Comparison of ENCODE assay signal across 8 mouse cellular contexts in the genomic region with DNA sequence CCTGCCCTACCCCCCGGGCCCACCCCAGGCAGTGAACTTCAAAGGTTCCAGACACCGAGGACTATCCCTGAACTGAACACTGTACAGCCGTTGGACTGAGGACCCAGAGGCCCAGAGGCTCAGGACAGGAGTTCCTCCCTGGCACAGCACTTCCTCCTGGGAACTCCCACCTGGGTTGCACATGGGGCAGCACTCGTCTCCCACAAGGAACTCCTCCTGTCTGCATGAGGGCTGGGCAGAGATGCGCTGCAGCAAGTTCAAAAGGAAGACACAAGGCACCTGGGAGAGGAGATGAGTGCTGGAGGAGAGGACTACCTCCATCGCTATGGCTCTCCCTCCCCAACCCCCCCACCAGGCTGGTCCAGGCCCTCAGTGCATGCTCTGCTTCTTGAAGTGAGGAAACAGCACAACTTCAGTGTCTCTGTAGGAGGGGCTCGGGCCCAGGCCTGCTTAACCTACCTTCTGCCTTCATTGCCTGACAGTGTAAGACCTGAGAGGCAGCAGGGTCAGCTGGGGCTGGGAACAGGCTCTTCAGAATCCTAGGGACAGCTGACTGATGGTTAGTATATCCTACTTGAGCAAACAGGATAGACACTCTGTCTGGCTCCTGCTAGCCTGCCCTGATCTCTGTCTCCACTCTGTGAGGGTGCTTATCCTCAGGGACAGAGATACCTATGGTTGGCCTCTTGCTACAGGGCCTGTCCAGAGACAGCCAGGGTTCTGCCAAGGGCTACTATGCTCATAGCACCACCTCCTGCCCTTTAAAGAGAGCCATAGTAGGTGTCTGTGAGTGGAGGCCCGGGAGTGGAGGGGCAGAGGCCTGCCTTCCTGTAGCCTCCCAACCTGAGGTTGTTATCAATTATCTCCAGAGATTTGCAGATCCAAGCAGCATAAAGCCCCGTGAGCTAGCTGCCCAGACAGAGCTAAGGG. TPM values are rescaled to one million over a fixed set of nuclear protein-coding genes. Genes with fewer than 3 reads are reported as not detected.
DNase-seq lines count a peak whose midpoint lies in the region; ATAC-seq lines count a peak whose summit lies in the region.
"Had no signal": no experiment of that assay in that cellular context is flagged by ENCODE, and none has a peak within 500 bp of the region (broad histone marks: within the 10 kb centered on the region; RNA-seq: fewer than 3 reads in every experiment).

No protein-coding gene starts in this region.

- peak; percentile 1; the same call in 1 of the 2 replicates for ATAC-seq in lung, embryonic 16.5 days (ENCODE audit: low read depth)
- ATAC-seq in liver, embryonic 11.5 days (replicated peaks; ENCODE audit: low FRiP score) = peak; percentile 37

- DNase-seq in lung, postnatal 25 days (ENCODE audit: low spot score) = no peak
- DNase-seq in liver, embryonic 11.5 days (ENCODE audit: low spot score) = no peak
- peak; percentile 29 for DNase-seq in thymus, postnatal 0 days (ENCODE audit: low spot score)
- DNase-seq in retina, postnatal 1 day = no peak
- no peak for DNase-seq in kidney, postnatal 36 days
- DNase-seq: layer of hippocampus, adult 9-11 months had no signal

- H3K9ac ChIP-seq in lung, embryonic 16.5 days (ENCODE audit: low read length) = peak overlapping the region; percentile 55
- H3K9ac ChIP-seq in liver, embryonic 11.5 days (ENCODE audit: low read depth, low read length) = peak overlapping the region; percentile 72

- H3K27me3 ChIP-seq in lung, embryonic 16.5 days (ENCODE audit: control insufficient read depth, insufficient read depth, low read depth, low read length) = no peaks in the 10 kb centered on the region
- no peaks in the 10 kb centered on the region; the same call in 1 of the 2 replicates for H3K27me3 ChIP-seq in erythroblast, embryonic 14.5 days (ENCODE audit: control insufficient read depth)
- no peaks in the 10 kb centered on the region for H3K27me3 ChIP-seq in liver, embryonic 11.5 days (replicated peaks; ENCODE audit: control insufficient read depth, insufficient read depth, low read length)

- H3K4me2 ChIP-seq in lung, embryonic 16.5 days (ENCODE audit: low read depth, low read length) = peak overlapping the region; percentile 50
- peak overlapping the region; percentile 90 for H3K4me2 ChIP-seq in liver, embryonic 11.5 days

- H3K4me1 ChIP-seq in lung, embryonic 16.5 days (replicated peaks; ENCODE audit: control insufficient read depth, insufficient read depth, low read length) = peaks cover 13% of the 10 kb centered on the region
- peaks cover 75% of the 10 kb centered on the region for H3K4me1 ChIP-seq in erythroblast, embryonic 14.5 days (ENCODE audit: control insufficient read depth)
- H3K4me1 ChIP-seq in liver, embryonic 11.5 days (replicated peaks; ENCODE audit: control insufficient read depth, insufficient read depth, low read length) = peaks cover 47% of the 10 kb centered on the region

- 53% methylated on average over 9 of the region's 9 CpGs for WGBS in lung, embryonic 16.5 days
- 43% methylated on average over 9 of the region's 9 CpGs for WGBS in liver, embryonic 11.5 days

- H3K4me3 ChIP-seq in lung, embryonic 16.5 days (ENCODE audit: low read length) = peak overlapping the region; percentile 32
- H3K4me3 ChIP-seq in erythroblast, embryonic 14.5 days (replicated peaks) = peak overlapping the region; percentile 82
- peak overlapping the region; percentile 58 for H3K4me3 ChIP-seq in liver, embryonic 11.5 days (ENCODE audit: low read depth, low read length)

- H3K27ac ChIP-seq in lung, embryonic 16.5 days (ENCODE audit: low read length) = peak overlapping the region; percentile 56
- H3K27ac ChIP-seq in liver, embryonic 11.5 days (ENCODE audit: low read depth, low read length) = peak overlapping the region; percentile 78

- no peaks in the 10 kb centered on the region for H3K36me3 ChIP-seq in lung, embryonic 16.5 days (ENCODE audit: control insufficient read depth, insufficient read depth, low read length)
- H3K36me3 ChIP-seq in erythroblast, embryonic 14.5 days (ENCODE audit: control insufficient read depth) = peaks cover 59% of the 10 kb centered on the region
- peaks cover 28% of the 10 kb centered on the region; the same call in 1 of the 2 replicates for H3K36me3 ChIP-seq in liver, embryonic 11.5 days (ENCODE audit: control insufficient read depth, insufficient read depth, low read length)

- H3K9me3 ChIP-seq in lung, embryonic 16.5 days (ENCODE audit: control insufficient read depth, low read length) = no peaks in the 10 kb centered on the region
- peaks cover 10% of the 10 kb centered on the region for H3K9me3 ChIP-seq in erythroblast, embryonic 14.5 days (ENCODE audit: control insufficient read depth, low read length)
- H3K9me3 ChIP-seq in liver, embryonic 11.5 days (ENCODE audit: control insufficient read depth, low read length) = no peaks in the 10 kb centered on the region

RNA-seq across cellular contexts. Expression of a gene that starts 1.1 kb away (rescaled TPM):
- 1.7 and 1.9 TPM in 2 replicates for polyA plus RNA-seq in lung, embryonic 16.5 days (2015; fragmentation: Nextera tagmentation; extraction: Ambion mirVana)
- polyA plus RNA-seq in erythroblast, embryonic 14.5 days (2012) = 12.5 and 19.4 TPM in 2 replicates
- 23.1 and 24.4 TPM in 2 replicates for polyA plus RNA-seq in liver, embryonic 11.5 days (2014; fragmentation: Nextera tagmentation; extraction: Ambion mirVana)
- 5.3 and 6.4 TPM in 2 replicates for polyA plus RNA-seq in thymus, postnatal 0 days (2015; fragmentation: Nextera tagmentation; extraction: Ambion mirVana)

RNA-seq across cellular contexts. Expression of a gene that starts 28.3 kb away (rescaled TPM):
- polyA plus RNA-seq in lung, embryonic 16.5 days (2015; fragmentation: Nextera tagmentation; extraction: Ambion mirVana) = 31.4 and 34.6 TPM in 2 replicates
- polyA plus RNA-seq in erythroblast, embryonic 14.5 days (2012) = 0.21 and 0.47 TPM in 2 replicates
- 17.4 and 20.1 TPM in 2 replicates for polyA plus RNA-seq in liver, embryonic 11.5 days (2014; fragmentation: Nextera tagmentation; extraction: Ambion mirVana)
- polyA plus RNA-seq in thymus, postnatal 0 days (2015; fragmentation: Nextera tagmentation; extraction: Ambion mirVana) = 229 and 245 TPM in 2 replicates

RNA-seq across cellular contexts. Expression of a gene that starts 33.5 kb away (rescaled TPM):
- polyA plus RNA-seq in lung, embryonic 16.5 days (2015; fragmentation: Nextera tagmentation; extraction: Ambion mirVana) = 0.54 and 0.55 TPM in 2 replicates
- not detected in 2 replicates for polyA plus RNA-seq in erythroblast, embryonic 14.5 days (2012)
- 0.63 TPM in 1 of 2 replicates, not detected in the other for polyA plus RNA-seq in liver, embryonic 11.5 days (2014; fragmentation: Nextera tagmentation; extraction: Ambion mirVana)
- 3.3 and 3.6 TPM in 2 replicates for polyA plus RNA-seq in thymus, postnatal 0 days (2015; fragmentation: Nextera tagmentation; extraction: Ambion mirVana)

RNA-seq across cellular contexts. Expression of a gene that starts 36.7 kb away (rescaled TPM):
- 47.3 and 48.4 TPM in 2 replicates for polyA plus RNA-seq in lung, embryonic 16.5 days (2015; fragmentation: Nextera tagmentation; extraction: Ambion mirVana)
- 4.1 and 5.6 TPM in 2 replicates for polyA plus RNA-seq in erythroblast, embryonic 14.5 days (2012)
- 44.2 and 47.2 TPM in 2 replicates for polyA plus RNA-seq in liver, embryonic 11.5 days (2014; fragmentation: Nextera tagmentation; extraction: Ambion mirVana)
- 41.5 and 42.9 TPM in 2 replicates for polyA plus RNA-seq in thymus, postnatal 0 days (2015; fragmentation: Nextera tagmentation; extraction: Ambion mirVana)

RNA-seq across cellular contexts. Expression of a gene that starts 57.8 kb away (rescaled TPM):
- 0.15 and 0.35 TPM in 2 replicates for polyA plus RNA-seq in lung, embryonic 16.5 days (2015; fragmentation: Nextera tagmentation; extraction: Ambion mirVana)
- polyA plus RNA-seq in erythroblast, embryonic 14.5 days (2012) = 0.17 and 0.27 TPM in 2 replicates
- polyA plus RNA-seq in liver, embryonic 11.5 days (2014; fragmentation: Nextera tagmentation; extraction: Ambion mirVana) = 0.25 and 0.31 TPM in 2 replicates
- polyA plus RNA-seq in thymus, postnatal 0 days (2015; fragmentation: Nextera tagmentation; extraction: Ambion mirVana) = 0.22 and 0.26 TPM in 2 replicates

Comparison
In these comparisons a context has a peak if more than half of its experiments do, and no peak if none do; other contexts are left out.
1. H3K4me3 ChIP-seq: peak in every context shown above with its lines; median percentile 82 in erythroblast, embryonic 14.5 days; 58 in liver, embryonic 11.5 days; 32 in lung, embryonic 16.5 days.
2. RNA of a gene that starts 28.3 kb away (polyA plus RNA-seq): 229 to 245 TPM in thymus, postnatal 0 days, 31.4 to 34.6 TPM in lung, embryonic 16.5 days and 17.4 to 20.1 TPM in liver, embryonic 11.5 days; 0.21 to 0.47 TPM in erythroblast, embryonic 14.5 days; every median in the first group is over 10 times any median in the second.